Mouse (Mus musculus) left cerebral cortex, adult 2 months (tissue): ENCODE measurements around the gene Gm9376. TPM values are rescaled to one million over a fixed set of nuclear protein-coding genes. Genes with fewer than 3 reads are reported as not detected.

Experiments used
- DNase-seq, 2 experiments: peaks; one replicate each; pipeline ENCODE4 v3.0.0; 2021 to 2022; ENCODE audit warnings: low spot score in 2 of 2, mixed read lengths in 1 of 2; ENCODE audit errors: extremely low spot score in 1 of 2
- H3K27ac ChIP-seq: fragments of 200-600 bp; 2 replicates; pipeline ENCODE4 v1.8.1; 2022
- H3K4me3 ChIP-seq: fragments of 200-600 bp; 2 replicates; pipeline ENCODE4 v1.8.1; 2022
- CTCF ChIP-seq: fragments of 200-600 bp; IDR thresholded peaks from 2 replicates; pipeline ENCODE4 v1.8.1; 2022; ENCODE audit warnings: antibody characterized with exemption, mild to moderate bottlenecking, moderate library complexity
- intact Hi-C: fragments of 180-260 bp; cut with DNase I; formaldehyde crosslinking; loops from one replicate; pipeline ENCODE4 v1.15.1; 2025
- microRNA-seq, 2 experiments: library from miRNA; unstranded; fragments of <30 nt; microRNA quantifications; one replicate each; pipeline ENCODE4 v1.2.0; 2021
- total RNA-seq, 2 experiments: library from RNA; stranded (reverse); gene quantifications; 2 replicates each; pipeline ENCODE4 v1.2.3; 2021

The Gm9376 gene
- total RNA-seq, 2 experiments from 2014 or later = not detected

DNA sequence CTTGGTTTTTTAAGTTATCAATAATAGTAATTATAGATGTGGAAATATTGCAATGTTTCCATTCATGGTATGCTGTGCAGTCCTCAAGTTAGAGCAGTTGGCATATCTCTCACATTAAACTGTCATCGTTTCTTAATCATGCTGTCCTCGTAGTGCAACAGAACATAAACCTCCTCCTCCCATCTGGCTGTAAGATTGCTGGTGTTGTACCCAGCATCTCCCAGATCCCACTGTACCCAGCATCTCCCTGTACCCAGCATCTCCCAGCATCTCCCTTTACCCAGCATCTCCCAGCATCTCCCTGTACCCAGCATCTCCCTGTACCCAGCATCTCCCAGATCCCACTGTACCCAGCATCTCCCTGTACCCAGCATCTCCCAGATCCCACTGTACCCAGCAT lies 19.3 kb downstream of the Gm9376 start:
- Histone ChIP-seq H3K27ac (no peak overlapping the region), H3K4me3 (no peak overlapping the region)
- DNase-seq = no peak
- intact Hi-C loops = no loop called here
- no peak for TF ChIP-seq CTCF

DNA sequence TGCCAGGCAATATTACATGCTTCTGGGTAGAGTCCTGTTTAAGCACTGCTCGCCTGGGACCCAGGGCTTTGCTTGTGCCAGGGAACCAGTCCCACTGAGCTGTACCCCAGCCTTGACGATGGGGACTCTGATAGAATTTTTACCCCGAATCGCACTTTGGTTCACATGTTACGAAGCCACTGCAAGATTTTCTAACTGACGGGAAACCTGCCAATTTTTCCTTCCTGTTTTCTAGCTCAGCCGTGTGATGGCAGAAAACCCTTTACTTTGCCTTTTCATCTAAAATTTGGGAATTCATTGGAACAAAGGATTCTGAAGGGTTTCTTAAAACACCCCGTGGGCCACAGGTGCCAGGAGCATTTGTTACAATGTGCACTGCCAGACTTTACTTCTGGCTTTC lies 22.4 kb downstream of the Gm9376 start:
- no peak overlapping the region for H3K4me3 ChIP-seq
- H3K27ac ChIP-seq = no peak overlapping the region
- DNase-seq = no peak
- intact Hi-C loops = no loop called here
- no peak for TF ChIP-seq CTCF

DNA sequence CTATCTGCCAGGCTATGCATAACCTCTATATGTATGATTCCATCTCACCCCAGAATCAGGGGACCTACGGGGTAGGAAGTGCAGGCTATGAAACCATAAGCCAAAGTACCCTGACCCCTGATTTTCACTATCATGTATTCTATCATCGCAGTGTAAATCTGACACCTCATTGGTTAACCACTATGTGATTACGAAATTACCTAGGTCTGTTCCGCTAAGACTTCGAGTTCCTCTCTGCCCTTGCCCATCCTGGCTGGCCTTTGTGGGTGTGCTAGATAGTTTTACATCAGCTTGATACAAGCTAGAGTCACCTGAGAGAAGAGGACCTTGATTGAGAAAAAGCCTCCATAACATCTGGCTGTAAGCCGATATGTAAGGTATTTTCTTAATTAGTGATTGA lies 23.2 kb downstream of the Gm9376 start:
- H3K4me3 ChIP-seq = no peak overlapping the region
- no peak for TF ChIP-seq CTCF
- intact Hi-C loops = no loop called here
- no peak for DNase-seq
- H3K27ac ChIP-seq = no peak overlapping the region

DNA sequence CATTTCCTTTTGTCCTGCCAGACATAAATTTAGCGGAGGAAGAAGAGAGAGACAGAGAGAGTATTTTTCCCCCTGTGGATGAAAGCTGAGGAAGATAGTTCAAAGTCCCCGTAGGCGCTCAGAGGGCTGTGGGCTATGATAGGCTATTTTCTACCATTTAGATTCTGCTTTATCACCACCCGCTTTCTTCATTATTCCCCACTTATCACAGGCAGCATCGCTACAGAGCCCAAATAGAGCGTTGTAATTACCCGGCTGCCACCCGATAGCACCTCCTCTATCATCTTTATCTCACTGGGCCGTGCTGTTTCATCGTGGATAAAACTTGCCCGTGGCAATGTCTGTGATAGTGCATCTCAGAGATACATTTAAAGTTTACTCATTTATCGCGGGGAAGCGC lies 35.8 kb downstream of the Gm9376 start:
- intact Hi-C loops = no loop called here
- TF ChIP-seq CTCF = no peak
- Histone ChIP-seq H3K4me3 (no peak overlapping the region), H3K27ac (no peak overlapping the region)
- no peak for DNase-seq

DNA sequence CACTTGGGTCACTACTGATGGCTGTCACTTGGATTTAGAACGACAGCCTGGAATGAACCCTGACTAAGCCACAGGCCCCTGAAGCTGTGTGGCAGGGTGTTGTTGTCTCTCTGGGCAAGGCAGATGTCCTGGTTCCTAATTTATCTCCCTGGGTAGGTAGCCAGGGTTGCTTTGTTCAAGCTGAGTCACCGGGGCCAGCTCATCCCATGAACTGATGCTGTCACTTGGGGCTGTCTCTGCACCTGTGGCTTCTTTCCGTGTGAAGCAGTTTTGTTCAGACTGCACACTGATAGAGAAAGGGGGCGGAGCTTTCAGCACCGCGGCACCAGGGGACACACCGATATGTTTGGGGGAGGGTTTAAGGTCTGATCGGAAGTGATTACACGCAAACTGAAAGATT lies 37.8 kb downstream of the Gm9376 start:
- H3K27ac ChIP-seq = no peak overlapping the region
- no peak for TF ChIP-seq CTCF
- H3K4me3 ChIP-seq = no peak overlapping the region
- no peak for DNase-seq
- intact Hi-C loops = no loop called here

DNA sequence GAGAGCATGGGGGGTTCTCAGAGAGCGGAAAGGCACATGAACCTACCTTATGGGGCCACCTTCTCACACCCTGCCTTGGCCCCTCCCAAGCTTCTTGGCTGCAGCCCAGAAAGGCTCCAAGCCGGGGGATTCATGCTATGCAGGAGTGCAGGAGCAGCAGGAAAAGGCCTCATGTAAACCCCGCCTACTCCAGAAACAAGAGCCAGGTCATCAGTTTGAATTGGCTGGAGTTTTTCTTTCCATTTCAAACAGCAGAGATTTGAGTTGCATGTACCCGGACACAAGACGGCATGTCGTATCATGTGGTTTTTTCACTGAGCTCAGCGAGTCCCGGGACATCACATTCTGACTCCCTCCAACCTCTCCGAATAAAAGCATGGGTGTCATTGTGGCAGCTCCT lies 39.2 kb downstream of the Gm9376 start:
- intact Hi-C loops = no loop called here
- no peak for DNase-seq
- no peak overlapping the region for H3K4me3 ChIP-seq
- no peak for TF ChIP-seq CTCF
- no peak overlapping the region for H3K27ac ChIP-seq

DNA sequence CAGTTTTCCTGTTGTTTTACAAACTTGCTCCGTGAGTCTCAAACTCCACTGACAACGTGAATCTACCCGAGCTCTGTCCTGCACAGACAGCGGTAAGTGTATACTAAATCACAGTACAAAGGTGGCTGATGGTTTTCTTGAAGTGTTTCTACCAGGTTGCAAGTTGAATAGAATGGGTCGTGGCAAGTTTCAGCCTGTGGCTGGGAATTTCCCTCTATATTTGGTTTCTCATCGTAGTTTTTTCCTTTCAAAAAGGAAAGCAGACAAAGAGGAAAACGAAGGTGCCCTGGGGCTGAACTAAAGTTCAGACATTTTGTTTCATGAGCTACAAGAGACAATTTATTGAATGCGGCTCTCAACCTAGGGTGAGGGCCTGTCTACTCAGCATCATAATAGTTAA lies 40.3 kb downstream of the Gm9376 start:
- intact Hi-C loops = no loop called here
- H3K27ac ChIP-seq = no peak overlapping the region
- H3K4me3 ChIP-seq = no peak overlapping the region
- no peak for DNase-seq
- TF ChIP-seq CTCF = no peak

DNA sequence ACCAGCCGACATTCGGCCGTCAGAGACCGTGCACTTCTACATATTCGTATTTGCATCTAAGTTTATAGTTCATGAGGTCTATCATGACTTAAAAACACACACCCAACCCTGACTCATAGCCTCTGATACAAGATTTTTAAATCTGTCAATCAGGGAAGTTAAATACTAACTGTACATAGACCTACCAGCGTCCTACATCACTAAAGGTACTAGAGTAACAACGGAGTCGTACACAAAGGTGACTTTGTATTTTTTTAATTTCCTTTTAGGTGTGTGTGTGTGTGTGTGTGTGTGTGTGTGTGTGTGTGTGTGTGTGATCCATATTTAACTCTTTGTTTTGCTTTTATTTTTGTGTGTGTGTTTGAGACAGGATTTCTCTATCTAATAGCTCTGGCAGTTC lies 44.9 kb downstream of the Gm9376 start:
- intact Hi-C loops = no loop called here
- Histone ChIP-seq H3K27ac (no peak overlapping the region), H3K4me3 (no peak overlapping the region)
- TF ChIP-seq CTCF = no peak
- DNase-seq = no peak

DNA sequence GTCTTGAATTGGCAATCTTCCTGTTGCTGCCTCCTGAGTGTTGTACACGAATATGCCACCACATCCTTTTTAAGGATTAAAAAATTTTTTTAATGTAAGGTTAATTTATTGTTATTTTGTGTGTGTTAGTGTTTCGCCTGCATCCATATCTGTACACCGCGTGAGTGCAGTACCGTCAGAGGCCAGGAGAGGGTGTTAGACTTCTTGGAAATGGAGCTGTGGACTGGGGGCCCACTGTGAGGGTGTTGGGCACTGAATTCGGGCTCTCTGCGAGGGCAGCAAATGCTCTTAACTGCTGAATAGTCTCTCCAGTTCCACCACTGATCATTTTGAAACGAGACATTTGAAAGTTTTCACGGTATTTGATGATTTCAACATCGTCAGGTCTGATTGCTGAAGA lies 45.9 kb downstream of the Gm9376 start:
- Histone ChIP-seq H3K27ac (no peak overlapping the region), H3K4me3 (no peak overlapping the region)
- peak; percentile 16 for TF ChIP-seq CTCF
- no peak for DNase-seq
- intact Hi-C loops = no loop called here

DNA sequence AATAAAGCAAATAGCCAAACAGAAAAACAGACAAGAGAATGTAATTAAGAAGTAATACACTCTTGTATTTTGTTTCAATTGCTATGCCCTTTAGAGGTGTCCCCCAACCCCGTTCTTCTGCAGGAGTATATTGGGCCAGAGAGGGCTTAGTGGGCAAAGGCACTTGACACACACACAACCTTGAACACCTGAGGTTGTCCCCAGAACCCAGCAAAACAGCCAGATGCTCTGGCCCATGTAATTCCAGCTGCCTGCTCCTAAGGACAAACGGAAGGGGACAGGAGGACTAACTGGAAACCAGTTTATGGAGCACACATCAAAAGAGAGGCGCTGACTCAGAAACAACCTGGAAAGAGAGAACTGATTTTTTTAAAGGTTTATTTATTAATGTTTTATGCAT lies 47.2 kb downstream of the Gm9376 start:
- Histone ChIP-seq H3K4me3 (no peak overlapping the region), H3K27ac (no peak overlapping the region)
- no peak for TF ChIP-seq CTCF
- intact Hi-C loops = no loop called here
- DNase-seq = no peak

DNA sequence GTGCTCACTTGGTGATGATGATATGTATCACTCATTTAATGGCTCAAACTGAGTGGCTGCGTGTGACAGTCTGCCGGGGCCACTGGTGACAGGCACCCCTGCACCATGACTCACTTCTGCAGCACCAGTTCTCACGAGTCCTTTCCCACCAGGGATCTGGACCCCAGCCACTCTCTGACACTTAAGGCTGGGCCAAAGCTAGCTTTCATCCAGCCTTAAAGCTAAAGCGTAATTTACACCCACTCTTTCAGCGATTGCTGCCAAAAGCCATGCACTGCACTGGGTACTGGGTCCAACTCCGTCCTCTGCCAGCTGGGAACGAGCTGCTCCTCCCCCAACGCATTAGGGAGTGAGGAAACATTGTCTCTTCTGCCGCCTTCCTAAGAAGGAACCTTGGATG lies 50.5 kb downstream of the Gm9376 start:
- Histone ChIP-seq H3K4me3 (no peak overlapping the region), H3K27ac (no peak overlapping the region)
- TF ChIP-seq CTCF = no peak
- intact Hi-C loops = no loop called here
- no peak for DNase-seq

Small RNAs within 50 kb of the gene (microRNA-seq; reads per million reads assigned to microRNA genes)
- gene Mir6241 = 0 to 0.49 reads per million in 2 experiments

Other genes starting within 250 kb of the Gm9376 start
- gene Dct, start 214.7 kb upstream of the Gm9376 start, total RNA-seq = 1 to 10 TPM in 1 of 2 experiments, under 1 TPM in 1; 0.59 to 1.8 TPM
- 1 to 10 TPM; 8.3 to 9.1 TPM for gene Tgds, start 134.2 kb upstream of the Gm9376 start, total RNA-seq
- 10 to 100 TPM; 28.9 to 32.6 TPM for gene Gpr180, start 129.8 kb upstream of the Gm9376 start, total RNA-seq
- gene Sox21, start 29.9 kb upstream of the Gm9376 start, total RNA-seq = 10 to 100 TPM in 1 of 2 experiments, 1 to 10 TPM in 1; 10.0 to 10.6 TPM